Mouse (Mus musculus): ENCODE data around the gene Pik3r4. TPM values are rescaled to one million over a fixed set of nuclear protein-coding genes. Genes with fewer than 3 reads are reported as not detected.
"Not testable (repeated sequence)": the region's sequence is repeated elsewhere in the genome, so short reads cannot be mapped to it uniquely, and the experiment has no call there.

Pik3r4 gene
- total RNA-seq (2021) = 10 to 100 TPM in 1 of 2 experiments, 1 to 10 TPM in 1; 9.6 to 10.2 TPM
- long read RNA-seq, experiment 1, full-length matches to known transcripts = 3 of 6 reads
- long read RNA-seq, experiment 1, partial matches to known transcripts = 2 of 6 reads
- long read RNA-seq, experiment 1, other reads (novel, unspliced or antisense) = 1 of 6 reads
- long read RNA-seq, experiment 2, partial matches to known transcripts = 4 of 6 reads
- long read RNA-seq, experiment 2, other reads (novel, unspliced or antisense) = 2 of 6 reads

- DNase-seq = peak; percentile 81
Observed at GRCm38 (mm10) chr9:105642460-105643371, at the start of gene Pik3r4. TSS of gene Pik3r4 (plus strand) at chr9:105642978.

GRCm38 (mm10) chr9:105598906-105599305 is 43.9 kb upstream of the Pik3r4 start:
- no peak for DNase-seq

- peak; percentile 9 for DNase-seq
Observed at GRCm38 (mm10) chr9:105611980-105612771, 30.6 kb upstream of the Pik3r4 start.

GRCm38 (mm10) chr9:105612919-105613318 is 29.9 kb upstream of the Pik3r4 start:
- DNase-seq = no peak

- DNase-seq = no peak
Observed at GRCm38 (mm10) chr9:105615952-105616351, 26.8 kb upstream of the Pik3r4 start.

GRCm38 (mm10) chr9:105617274-105617673 is 25.5 kb upstream of the Pik3r4 start:
- DNase-seq = peak; percentile 9

- DNase-seq = no peak
Observed at GRCm38 (mm10) chr9:105633961-105634360, 8.8 kb upstream of the Pik3r4 start.

GRCm38 (mm10) chr9:105641377-105641776 is 1.4 kb upstream of the Pik3r4 start:
- DNase-seq = not testable (repeated sequence)

GRCm38 (mm10) chr9:105656189-105656588 is 13.4 kb downstream of the Pik3r4 start:
- DNase-seq = no peak

- no peak for DNase-seq
Observed at GRCm38 (mm10) chr9:105658216-105658615, 15.4 kb downstream of the Pik3r4 start.

- DNase-seq = no peak
Observed at GRCm38 (mm10) chr9:105659877-105660276, 17.1 kb downstream of the Pik3r4 start.

- DNase-seq = no peak
Observed at GRCm38 (mm10) chr9:105665269-105665668, 22.5 kb downstream of the Pik3r4 start.

GRCm38 (mm10) chr9:105670916-105671315 is 28.1 kb downstream of the Pik3r4 start:
- DNase-seq = no peak

- DNase-seq = no peak
Observed at GRCm38 (mm10) chr9:105672032-105672431, 29.3 kb downstream of the Pik3r4 start.

- DNase-seq = no peak
Observed at GRCm38 (mm10) chr9:105675941-105676340, 33.2 kb downstream of the Pik3r4 start.

GRCm38 (mm10) chr9:105681386-105681785 is 38.6 kb downstream of the Pik3r4 start:
- no peak for DNase-seq

GRCm38 (mm10) chr9:105684549-105685165 is 41.9 kb downstream of the Pik3r4 start:
- no peak for DNase-seq

GRCm38 (mm10) chr9:105689485-105689884 is 46.7 kb downstream of the Pik3r4 start:
- DNase-seq = no peak

GRCm38 (mm10) chr9:105692472-105692871 is 49.7 kb downstream of the Pik3r4 start:
- no peak for DNase-seq

- no peak for DNase-seq
Observed at GRCm38 (mm10) chr9:105693056-105693455, 50.3 kb downstream of the Pik3r4 start.

- DNase-seq = peak; percentile 61
Observed at GRCm38 (mm10) chr9:105693854-105694253, 51.1 kb downstream of the Pik3r4 start.

All from gastrocnemius, postnatal 25 days (tissue).